9 mouse cellular contexts compared by ENCODE assay signal in the genomic region with DNA sequence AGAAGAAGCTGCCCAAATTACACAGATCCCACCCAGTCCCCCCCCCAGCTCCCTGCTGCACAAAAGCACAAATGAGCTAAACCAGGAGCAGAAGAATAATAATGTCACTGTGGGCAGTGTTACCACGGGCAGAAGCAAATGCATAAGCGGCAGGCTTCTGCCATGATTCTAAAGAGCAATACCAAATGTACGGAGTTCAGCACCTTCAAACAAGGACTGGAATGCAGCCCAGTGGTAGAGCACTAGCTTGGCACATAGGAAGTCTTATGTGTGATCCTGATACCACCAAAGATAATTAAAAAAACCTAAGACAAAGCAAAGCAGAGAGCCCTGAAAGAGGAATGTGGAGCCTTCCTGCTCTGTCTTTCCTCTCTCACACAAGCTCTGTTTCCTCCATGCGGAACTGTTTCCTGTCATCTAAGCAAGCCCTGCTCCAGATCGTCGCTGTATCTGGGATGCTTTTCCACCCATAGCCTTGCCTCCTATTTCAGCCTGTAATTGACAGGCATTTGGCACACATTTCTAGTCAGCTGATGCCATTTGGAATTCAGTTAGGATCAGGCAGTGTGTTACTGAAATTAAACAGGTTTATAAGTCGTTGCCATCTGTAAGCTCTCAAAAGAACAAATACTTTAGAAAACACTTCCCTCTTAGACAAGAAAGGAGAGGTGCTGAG. TPM values are rescaled to one million over a fixed set of nuclear protein-coding genes. Genes with fewer than 3 reads are reported as not detected.
A peak's percentile ranks its signal among the peaks of the same experiment; 100 is the strongest.
DNase-seq lines count a peak whose midpoint lies in the region; ATAC-seq and TF ChIP-seq lines count a peak whose summit lies in the region.
"Had no signal": no experiment of that assay in that cellular context is flagged by ENCODE, and none has a peak within 500 bp of the region (broad histone marks: within the 10 kb centered on the region; RNA-seq: fewer than 3 reads in every experiment).

No protein-coding gene starts in this region.

- TF ChIP-seq CTCF in hindbrain, postnatal 0 days (IDR thresholded peaks at IDR 0.05; ENCODE audit: low read depth), result no peak
- TF ChIP-seq CTCF in midbrain, postnatal 0 days (IDR thresholded peaks at IDR 0.05), result no peak

- H3K4me2 ChIP-seq in midbrain, embryonic 16.5 days (ENCODE audit: low read length), result no peak overlapping the region
- H3K4me2 ChIP-seq in midbrain, embryonic 13.5 days (replicated peaks), result no peak overlapping the region
- no peak overlapping the region for H3K4me2 ChIP-seq in hindbrain, postnatal 0 days (ENCODE audit: low read depth, low read length)
- no peak overlapping the region for H3K4me2 ChIP-seq in midbrain, postnatal 0 days (ENCODE audit: low read depth, low read length, poor library complexity, severe bottlenecking)

- no peaks in the 10 kb centered on the region for H3K27me3 ChIP-seq in midbrain, embryonic 16.5 days (ENCODE audit: control insufficient read depth, insufficient read depth, low read depth, low read length)
- H3K27me3 ChIP-seq in midbrain, embryonic 13.5 days, result no peaks in the 10 kb centered on the region
- H3K27me3 ChIP-seq in hindbrain, postnatal 0 days (ENCODE audit: insufficient read depth, low read length), result no peaks in the 10 kb centered on the region
- H3K27me3 ChIP-seq in midbrain, postnatal 0 days (ENCODE audit: insufficient read depth, low read length), result no peaks in the 10 kb centered on the region
- H3K27me3 ChIP-seq: CH12.LX had no signal

- no peak overlapping the region for H3K4me3 ChIP-seq in midbrain, embryonic 16.5 days (ENCODE audit: low read depth, low read length)
- H3K4me3 ChIP-seq in midbrain, embryonic 13.5 days (replicated peaks), result no peak overlapping the region
- H3K4me3 ChIP-seq in hindbrain, postnatal 0 days (ENCODE audit: low read length), result no peak overlapping the region
- no peak overlapping the region for H3K4me3 ChIP-seq in midbrain, postnatal 0 days (ENCODE audit: low read depth, low read length)

- H3K4me1 ChIP-seq in midbrain, embryonic 16.5 days (ENCODE audit: control insufficient read depth, insufficient read depth, low read length), result peaks cover 8% of the 10 kb centered on the region
- H3K4me1 ChIP-seq in midbrain, embryonic 13.5 days (replicated peaks), result no peaks in the 10 kb centered on the region; the same call in 1 of the 2 replicates
- no peaks in the 10 kb centered on the region for H3K4me1 ChIP-seq in hindbrain, postnatal 0 days (ENCODE audit: insufficient read depth, low read length)
- no peaks in the 10 kb centered on the region; the same call in 1 of the 2 replicates for H3K4me1 ChIP-seq in midbrain, postnatal 0 days (ENCODE audit: insufficient read depth, low read length)

- WGBS in midbrain, embryonic 16.5 days, result 59% methylated on average over 7 of the region's 7 CpGs
- 70% methylated on average over 7 of the region's 7 CpGs for WGBS in midbrain, embryonic 13.5 days
- WGBS in hindbrain, postnatal 0 days, result 33% methylated on average over 7 of the region's 7 CpGs
- WGBS in midbrain, postnatal 0 days, result 53% methylated on average over 7 of the region's 7 CpGs

- no peak for ATAC-seq in midbrain, embryonic 16.5 days
- ATAC-seq in midbrain, embryonic 13.5 days, result no peak
- ATAC-seq in hindbrain, postnatal 0 days, result peak; percentile 48; the same call in 1 of the 2 replicates
- no peak for ATAC-seq in midbrain, postnatal 0 days (ENCODE audit: low FRiP score)

- H3K9ac ChIP-seq in midbrain, embryonic 16.5 days (ENCODE audit: low read depth, low read length), result no peak overlapping the region
- H3K9ac ChIP-seq in midbrain, embryonic 13.5 days (replicated peaks), result no peak overlapping the region
- H3K9ac ChIP-seq in hindbrain, postnatal 0 days (replicated peaks; ENCODE audit: low read length), result no peak overlapping the region
- no peak overlapping the region for H3K9ac ChIP-seq in midbrain, postnatal 0 days (replicated peaks; ENCODE audit: low read length, poor library complexity, severe bottlenecking)

- intact Hi-C loops in heart, postnatal 25 days (cut with DNase I), result no loop called here

- no peaks in the 10 kb centered on the region for H3K9me3 ChIP-seq in midbrain, embryonic 16.5 days (replicated peaks; ENCODE audit: control insufficient read depth, low read length, poor library complexity, severe bottlenecking)
- H3K9me3 ChIP-seq in midbrain, embryonic 13.5 days, result no peaks in the 10 kb centered on the region
- H3K9me3 ChIP-seq in hindbrain, postnatal 0 days (ENCODE audit: low read length), result no peaks in the 10 kb centered on the region
- H3K9me3 ChIP-seq in midbrain, postnatal 0 days (ENCODE audit: low read length), result no peaks in the 10 kb centered on the region

- peak overlapping the region; percentile 33 for H3K27ac ChIP-seq in midbrain, embryonic 16.5 days (ENCODE audit: low read length)
- no peak overlapping the region; the same call in 1 of the 2 replicates for H3K27ac ChIP-seq in midbrain, embryonic 13.5 days
- no peak overlapping the region for H3K27ac ChIP-seq in hindbrain, postnatal 0 days
- H3K27ac ChIP-seq in midbrain, postnatal 0 days (ENCODE audit: low read depth, low read length), result peak overlapping the region; percentile 55; the same call in 1 of the 2 replicates

- DNase-seq in heart, adult 8-10 months (ENCODE audit: low spot score), result peak; percentile 12
- no peak for DNase-seq in heart, postnatal 25 days (ENCODE audit: low spot score)
- peak; percentile 64 for DNase-seq in hindbrain, postnatal 0 days (ENCODE audit: low spot score)
- DNase-seq in midbrain, postnatal 0 days (ENCODE audit: low spot score), result peak; percentile 34
- no peak for DNase-seq in ovary, adult 18-20 months (ENCODE audit: low spot score)
- DNase-seq in urinary bladder, postnatal 14 days (ENCODE audit: low spot score), result no peak

- H3K36me3 ChIP-seq in midbrain, embryonic 16.5 days (ENCODE audit: control insufficient read depth, insufficient read depth, low read length), result no peaks in the 10 kb centered on the region
- H3K36me3 ChIP-seq in midbrain, embryonic 13.5 days, result no peaks in the 10 kb centered on the region
- no peaks in the 10 kb centered on the region for H3K36me3 ChIP-seq in hindbrain, postnatal 0 days (ENCODE audit: insufficient read depth, low read length)
- no peaks in the 10 kb centered on the region for H3K36me3 ChIP-seq in midbrain, postnatal 0 days (ENCODE audit: insufficient read depth, low read length)

RNA-seq across cellular contexts. Expression of gene Zfp706, which starts 29.0 kb away (rescaled TPM):
- 100 to 1,000 TPM; 214 to 231 (median 227) TPM for total RNA-seq in heart, adult 8-10 months (2022)
- total RNA-seq in heart, postnatal 25 days (2021), result 100 to 1,000 TPM; 201 to 234 TPM
- polyA plus RNA-seq in midbrain, embryonic 16.5 days (2015; fragmentation: Nextera tagmentation; extraction: Ambion mirVana), result 495 and 501 TPM in 2 replicates
- 437 and 479 TPM in 2 replicates for polyA plus RNA-seq in midbrain, embryonic 13.5 days (2015; fragmentation: Nextera tagmentation; extraction: Ambion mirVana)
- total RNA-seq in hindbrain, postnatal 0 days (2014; rRNA removed), result 57.2 and 61.8 TPM in 2 replicates
- polyA plus RNA-seq in hindbrain, postnatal 0 days (2015; fragmentation: Nextera tagmentation; extraction: Ambion mirVana), result 463 and 467 TPM in 2 replicates
- 56.4 and 89.2 TPM in 2 replicates for total RNA-seq in midbrain, postnatal 0 days (2014; rRNA removed)
- polyA plus RNA-seq in midbrain, postnatal 0 days (2015; fragmentation: Nextera tagmentation; extraction: Ambion mirVana), result 476 and 513 TPM in 2 replicates

Comparison
In these comparisons a context has a peak if more than half of its experiments do, and no peak if none do; other contexts are left out.
1. DNase-seq: peak in heart, adult 8-10 months (single experiment), hindbrain, postnatal 0 days (single experiment) and midbrain, postnatal 0 days (single experiment); none in heart, postnatal 25 days (single experiment), ovary, adult 18-20 months (single experiment) and urinary bladder, postnatal 14 days (single experiment).
2. H3K27ac ChIP-seq: peak in midbrain, embryonic 16.5 days (single experiment) and midbrain, postnatal 0 days (single experiment); none in midbrain, embryonic 13.5 days (single experiment) and hindbrain, postnatal 0 days (single experiment).